Comparison of ENCODE assay signal across 19 mouse cellular contexts in genomic region chr9:67091598-67091997, GRCm38 (mm10). TPM values are rescaled to one million over a fixed set of nuclear protein-coding genes. Genes with fewer than 3 reads are reported as not detected.
A peak's percentile ranks its signal among the peaks of the same experiment; 100 is the strongest.
DNase-seq lines count a peak whose midpoint lies in the region; ATAC-seq and TF ChIP-seq lines count a peak whose summit lies in the region.
"Had no signal": no experiment of that assay in that cellular context is flagged by ENCODE, and none has a peak within 500 bp of the region (broad histone marks: within the 10 kb centered on the region; RNA-seq: fewer than 3 reads in every experiment).

No protein-coding gene starts in this region.

- no peak for TF ChIP-seq CTCF in embryonic fibroblast, embryonic 13.5 days (IDR thresholded peaks at IDR 0.05; ENCODE audit: borderline replicate concordance, insufficient read depth, low read length)

- H3K9ac ChIP-seq in limb, embryonic 15.5 days, result no peak overlapping the region
- H3K9ac ChIP-seq: forebrain, postnatal 0 days; heart, embryonic 15.5 days; liver, embryonic 12.5 days had no signal

- H3K27ac ChIP-seq in heart, embryonic 10.5 days, result peak overlapping the region; percentile 13; the same call in 1 of the 2 replicates
- H3K27ac ChIP-seq in embryonic fibroblast, embryonic 13.5 days (ENCODE audit: insufficient read depth, low read length), result peak overlapping the region; percentile 61
- H3K27ac ChIP-seq in limb, embryonic 15.5 days, result peak overlapping the region; percentile 70; the same call in 1 of the 2 replicates
- no peak overlapping the region for H3K27ac ChIP-seq in midbrain, embryonic 10.5 days (replicated peaks)
- H3K27ac ChIP-seq: layer of hippocampus, adult 2 months; liver, embryonic 12.5 days had no signal

- H3K4me2 ChIP-seq in limb, embryonic 15.5 days, result no peak overlapping the region
- H3K4me2 ChIP-seq: heart, embryonic 15.5 days; liver, embryonic 12.5 days had no signal

- peaks cover 23% of the 10 kb centered on the region for H3K4me1 ChIP-seq in heart, embryonic 10.5 days
- peaks cover 20% of the 10 kb centered on the region for H3K4me1 ChIP-seq in embryonic fibroblast, embryonic 13.5 days (ENCODE audit: control insufficient read depth, insufficient read depth, low read length)
- H3K4me1 ChIP-seq in limb, embryonic 15.5 days, result peaks cover 25% of the 10 kb centered on the region
- H3K4me1 ChIP-seq in midbrain, embryonic 10.5 days, result no peaks in the 10 kb centered on the region
- H3K4me1 ChIP-seq: liver, embryonic 12.5 days; megakaryocyte, embryonic 14.5 days had no signal

- no peaks in the 10 kb centered on the region for H3K27me3 ChIP-seq in heart, embryonic 10.5 days (ENCODE audit: insufficient read depth, poor library complexity, severe bottlenecking)
- H3K27me3 ChIP-seq in limb, embryonic 15.5 days, result no peaks in the 10 kb centered on the region
- no peaks in the 10 kb centered on the region for H3K27me3 ChIP-seq in midbrain, embryonic 10.5 days (ENCODE audit: low read depth, poor library complexity, severe bottlenecking)
- H3K27me3 ChIP-seq: CH12.LX; heart, embryonic 15.5 days; liver, embryonic 12.5 days had no signal

- H3K4me3 ChIP-seq in heart, embryonic 10.5 days, result no peak overlapping the region
- no peak overlapping the region for H3K4me3 ChIP-seq in embryonic fibroblast, embryonic 13.5 days (ENCODE audit: insufficient read depth, low read length)
- no peak overlapping the region for H3K4me3 ChIP-seq in limb, embryonic 15.5 days
- H3K4me3 ChIP-seq in midbrain, embryonic 10.5 days, result no peak overlapping the region
- H3K4me3 ChIP-seq: heart, embryonic 15.5 days; layer of hippocampus, adult 2 months; liver, embryonic 12.5 days; megakaryocyte, embryonic 14.5 days had no signal

- DNase-seq in heart, embryonic 10.5 days (ENCODE audit: low spot score), result no peak
- DNase-seq in heart, postnatal 14 days, result no peak
- peak; percentile 12 for DNase-seq in Muller cell, postnatal 12 days (ENCODE audit: inconsistent ontology term)
- no peak for DNase-seq in midbrain, embryonic 10.5 days (ENCODE audit: low spot score)
- DNase-seq in left cerebral cortex, adult 9 months (ENCODE audit: low spot score in 2 of 2), result no peak
- DNase-seq: adrenal gland, postnatal 36 days; cerebellum, adult 11-12 months; forebrain, postnatal 0 days; left cerebral cortex, postnatal 4 days; lung, adult 2 months; thymus, adult 18-20 months; thymus, postnatal 4 days had no signal

- 68% methylated on average over 7 of the region's 7 CpGs for WGBS in heart, embryonic 10.5 days
- WGBS in limb, embryonic 15.5 days, result 28% methylated on average over 7 of the region's 7 CpGs
- WGBS in midbrain, embryonic 10.5 days, result 86% methylated on average over 7 of the region's 7 CpGs

- H3K9me3 ChIP-seq in heart, embryonic 10.5 days, result no peaks in the 10 kb centered on the region
- no peaks in the 10 kb centered on the region for H3K9me3 ChIP-seq in limb, embryonic 15.5 days
- no peaks in the 10 kb centered on the region for H3K9me3 ChIP-seq in midbrain, embryonic 10.5 days (replicated peaks)
- H3K9me3 ChIP-seq: heart, embryonic 15.5 days; liver, embryonic 12.5 days; megakaryocyte, embryonic 14.5 days had no signal

- intact Hi-C loops in heart, postnatal 14 days (cut with DNase I), result no loop called here

- no peak for TF ChIP-seq POLR2A in embryonic fibroblast, embryonic 13.5 days (IDR thresholded peaks at IDR 0.05; ENCODE audit: low read depth, low read length)

- ATAC-seq in limb, embryonic 15.5 days (ENCODE audit: insufficient number of reproducible peaks, low FRiP score, low TSS enrichment, low read depth), result no peak
- ATAC-seq: forebrain, postnatal 0 days; liver, embryonic 12.5 days had no signal

- no peaks in the 10 kb centered on the region for H3K36me3 ChIP-seq in heart, embryonic 10.5 days
- no peaks in the 10 kb centered on the region for H3K36me3 ChIP-seq in limb, embryonic 15.5 days
- H3K36me3 ChIP-seq in midbrain, embryonic 10.5 days, result no peaks in the 10 kb centered on the region
- H3K36me3 ChIP-seq: heart, embryonic 15.5 days; liver, embryonic 12.5 days had no signal

RNA-seq across cellular contexts. Expression of gene Tpm1, which starts 42.4 kb away (rescaled TPM):
- 2,990 and 4,096 TPM in 2 replicates for polyA plus RNA-seq in heart, embryonic 10.5 days (2016; fragmentation: Nextera tagmentation; extraction: Ambion mirVana)
- total RNA-seq in heart, postnatal 14 days (2021), result over 10,000 TPM; 11,169 to 11,475 TPM
- polyA plus RNA-seq in embryonic fibroblast, embryonic 13.5 days (2011; ENCODE audit: insufficient read length, low read depth, missing spikeins), result 2,470 and 3,105 TPM in 2 replicates
- 710 and 1,010 TPM in 2 replicates for polyA plus RNA-seq in limb, embryonic 15.5 days (2015; fragmentation: Nextera tagmentation; extraction: Ambion mirVana)
- 263 and 275 TPM in 2 replicates for polyA plus RNA-seq in midbrain, embryonic 10.5 days (2016; fragmentation: Nextera tagmentation; extraction: Ambion mirVana)
